Mouse (Mus musculus): ENCODE data around the gene Hddc2. TPM values are rescaled to one million over a fixed set of nuclear protein-coding genes. Genes with fewer than 3 reads are reported as not detected.
A peak's percentile ranks its signal among the peaks of the same experiment; 100 is the strongest.

Gene Hddc2
- polyA plus RNA-seq, 1 experiment from 2014 or later: 9.5 TPM

DNA sequence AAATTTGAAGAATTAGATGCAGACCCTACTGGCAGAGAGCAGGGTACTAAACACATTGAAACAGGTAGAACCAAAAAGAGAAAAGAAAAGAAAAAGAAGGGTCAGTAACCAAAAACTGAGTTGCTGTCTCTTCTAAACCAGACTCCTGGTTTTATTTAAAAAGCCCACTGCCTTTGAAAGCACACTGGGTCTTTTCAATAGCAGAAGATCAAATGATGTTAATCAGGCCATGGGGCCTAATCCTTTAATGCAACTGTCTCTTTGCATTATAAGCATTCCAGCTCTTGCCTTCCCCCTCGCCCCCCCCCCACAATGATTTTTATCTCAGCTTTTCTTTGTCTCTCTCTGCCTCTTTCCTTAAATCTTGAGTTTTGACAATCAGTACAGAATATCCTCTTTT lies 16.7 kb upstream of the Hddc2 start:
- 33% methylated on average over 1 of the region's 1 CpGs for WGBS (ENCODE audit: insufficient replicate concordance)
- H3K4me3 ChIP-seq (ENCODE audit: low read depth, low read length): no peak overlapping the region
- H3K9ac ChIP-seq (replicated peaks): no peak overlapping the region
- no peaks in the 10 kb centered on the region for H3K9me3 ChIP-seq (ENCODE audit: low read length)
- H3K4me2 ChIP-seq (ENCODE audit: low read depth, low read length): no peak overlapping the region
- ATAC-seq (no peak), DNase-seq (no peak)
- no peaks in the 10 kb centered on the region for H3K27me3 ChIP-seq (ENCODE audit: insufficient read depth, low read length)
- no peaks in the 10 kb centered on the region for H3K36me3 ChIP-seq (replicated peaks; ENCODE audit: insufficient read depth, low read length)
- no peaks in the 10 kb centered on the region for H3K4me1 ChIP-seq (ENCODE audit: insufficient read depth)
- TF ChIP-seq CTCF (IDR thresholded peaks at IDR 0.05; ENCODE audit: low read depth) (no peak), EP300 (IDR thresholded peaks at IDR 0.05; ENCODE audit: low read depth) (no peak)
- no peak overlapping the region for H3K27ac ChIP-seq (ENCODE audit: low read depth)

- DNase-seq (no peak), ATAC-seq (no peak)
- Histone ChIP-seq H3K9ac (replicated peaks) (no peak overlapping the region), H3K4me1 (ENCODE audit: insufficient read depth) (no peaks in the 10 kb centered on the region), H3K27ac (ENCODE audit: low read depth) (no peak overlapping the region), H3K36me3 (replicated peaks; ENCODE audit: insufficient read depth, low read length) (no peaks in the 10 kb centered on the region), H3K27me3 (ENCODE audit: insufficient read depth, low read length) (no peaks in the 10 kb centered on the region), H3K4me2 (ENCODE audit: low read depth, low read length) (no peak overlapping the region), H3K9me3 (ENCODE audit: low read length) (no peaks in the 10 kb centered on the region), H3K4me3 (ENCODE audit: low read depth, low read length) (no peak overlapping the region)
- TF ChIP-seq EP300 (IDR thresholded peaks at IDR 0.05; ENCODE audit: low read depth) (no peak), CTCF (IDR thresholded peaks at IDR 0.05; ENCODE audit: low read depth) (no peak)
- 68% methylated on average over 4 of the region's 4 CpGs for WGBS (ENCODE audit: insufficient replicate concordance)
Measured at GRCm38 (mm10) chr10:31297106-31297505, 16.1 kb upstream of the Hddc2 start.

GRCm38 (mm10) chr10:31298263-31298662 lies 14.9 kb upstream of the Hddc2 start:
- no peaks in the 10 kb centered on the region for H3K4me1 ChIP-seq (ENCODE audit: insufficient read depth)
- H3K4me3 ChIP-seq (ENCODE audit: low read depth, low read length): no peak overlapping the region
- H3K27ac ChIP-seq (ENCODE audit: low read depth): no peak overlapping the region
- H3K4me2 ChIP-seq (ENCODE audit: low read depth, low read length): no peak overlapping the region
- H3K9me3 ChIP-seq (ENCODE audit: low read length): no peaks in the 10 kb centered on the region
- no peaks in the 10 kb centered on the region for H3K27me3 ChIP-seq (ENCODE audit: insufficient read depth, low read length)
- ATAC-seq (no peak), DNase-seq (no peak)
- TF ChIP-seq EP300 (IDR thresholded peaks at IDR 0.05; ENCODE audit: low read depth) (no peak), CTCF (IDR thresholded peaks at IDR 0.05; ENCODE audit: low read depth) (no peak)
- no peak overlapping the region for H3K9ac ChIP-seq (replicated peaks)
- no peaks in the 10 kb centered on the region for H3K36me3 ChIP-seq (replicated peaks; ENCODE audit: insufficient read depth, low read length)
- WGBS (ENCODE audit: insufficient replicate concordance): 49% methylated on average over 2 of the region's 2 CpGs

DNA sequence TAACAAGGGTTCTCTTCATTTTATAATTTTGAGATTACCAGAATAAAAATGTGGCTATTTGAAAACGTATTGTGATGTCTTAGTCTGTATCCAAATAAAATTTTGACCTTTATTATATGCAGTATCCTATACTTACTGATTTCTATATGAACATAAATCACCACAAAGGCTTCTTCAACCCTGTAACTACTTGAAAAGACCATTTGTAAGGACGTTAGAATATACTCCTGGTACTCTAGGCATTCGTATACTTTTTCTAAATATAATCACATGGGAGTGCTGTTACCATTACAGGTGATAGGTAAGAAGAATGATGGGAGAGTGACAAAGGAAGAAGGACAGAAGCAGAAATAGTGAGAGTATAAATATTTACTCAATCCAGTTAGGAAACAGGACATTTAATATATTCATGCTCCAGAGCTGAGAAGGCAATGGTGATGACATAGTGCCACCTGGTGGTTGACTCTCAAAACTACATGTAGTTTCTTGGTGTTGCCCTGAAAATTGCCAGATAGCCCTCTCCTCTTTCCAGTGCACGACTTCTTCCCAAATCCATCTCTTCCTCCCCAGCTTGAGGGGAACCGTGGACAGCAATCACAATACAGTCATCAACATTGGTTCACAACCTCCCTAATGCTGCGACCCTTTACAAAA lies 14.1 kb upstream of the Hddc2 start:
- WGBS (ENCODE audit: insufficient replicate concordance): 46% methylated on average over 6 of the region's 6 CpGs
- Histone ChIP-seq H3K4me1 (ENCODE audit: insufficient read depth) (no peaks in the 10 kb centered on the region), H3K36me3 (replicated peaks; ENCODE audit: insufficient read depth, low read length) (no peaks in the 10 kb centered on the region), H3K27ac (ENCODE audit: low read depth) (no peak overlapping the region), H3K9me3 (ENCODE audit: low read length) (no peaks in the 10 kb centered on the region), H3K4me3 (ENCODE audit: low read depth, low read length) (no peak overlapping the region), H3K4me2 (ENCODE audit: low read depth, low read length) (no peak overlapping the region), H3K27me3 (ENCODE audit: insufficient read depth, low read length) (no peaks in the 10 kb centered on the region), H3K9ac (replicated peaks) (no peak overlapping the region)
- DNase-seq (peak; percentile 50), ATAC-seq (peak; percentile 31; the same call in 1 of the 2 replicates)
- TF ChIP-seq CTCF (IDR thresholded peaks at IDR 0.05; ENCODE audit: low read depth) (peak; percentile 86), EP300 (IDR thresholded peaks at IDR 0.05; ENCODE audit: low read depth) (no peak)

DNA sequence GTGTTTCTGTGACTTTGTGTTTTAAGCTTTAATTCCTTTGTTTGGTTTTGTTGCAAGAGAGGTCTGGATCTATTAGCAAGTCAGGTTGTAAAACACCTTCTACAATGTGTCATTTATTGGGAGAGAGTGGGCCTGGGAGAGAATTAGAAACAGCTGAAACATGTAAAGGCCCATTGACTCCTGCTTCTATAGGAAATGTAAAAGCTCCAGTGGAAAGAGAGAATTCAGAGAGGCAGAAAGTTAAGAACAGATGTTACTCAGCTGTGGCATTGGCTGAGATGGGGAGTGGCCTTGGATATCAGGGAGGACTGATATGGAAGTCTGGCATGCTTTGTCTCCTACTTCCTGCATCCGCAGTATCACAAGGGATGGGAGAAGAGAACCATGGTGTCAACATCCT lies 12.9 kb upstream of the Hddc2 start:
- no peak overlapping the region for H3K4me3 ChIP-seq (ENCODE audit: low read depth, low read length)
- TF ChIP-seq CTCF (IDR thresholded peaks at IDR 0.05; ENCODE audit: low read depth) (no peak), EP300 (IDR thresholded peaks at IDR 0.05; ENCODE audit: low read depth) (no peak)
- no peaks in the 10 kb centered on the region for H3K9me3 ChIP-seq (ENCODE audit: low read length)
- no peaks in the 10 kb centered on the region for H3K27me3 ChIP-seq (ENCODE audit: insufficient read depth, low read length)
- no peak overlapping the region for H3K9ac ChIP-seq (replicated peaks)
- no peaks in the 10 kb centered on the region for H3K4me1 ChIP-seq (ENCODE audit: insufficient read depth)
- 63% methylated on average over 1 of the region's 1 CpGs for WGBS (ENCODE audit: insufficient replicate concordance)
- ATAC-seq (no peak), DNase-seq (no peak)
- H3K4me2 ChIP-seq (ENCODE audit: low read depth, low read length): no peak overlapping the region
- no peak overlapping the region for H3K27ac ChIP-seq (ENCODE audit: low read depth)
- H3K36me3 ChIP-seq (replicated peaks; ENCODE audit: insufficient read depth, low read length): no peaks in the 10 kb centered on the region

- no peak for TF ChIP-seq EP300 (IDR thresholded peaks at IDR 0.05; ENCODE audit: low read depth)
- no peak for TF ChIP-seq CTCF (IDR thresholded peaks at IDR 0.05; ENCODE audit: low read depth)
- 76% methylated on average over 2 of the region's 2 CpGs for WGBS (ENCODE audit: insufficient replicate concordance)
- Histone ChIP-seq H3K9me3 (ENCODE audit: low read length) (no peaks in the 10 kb centered on the region), H3K27ac (ENCODE audit: low read depth) (no peak overlapping the region), H3K4me2 (ENCODE audit: low read depth, low read length) (no peak overlapping the region), H3K4me1 (ENCODE audit: insufficient read depth) (no peaks in the 10 kb centered on the region), H3K4me3 (ENCODE audit: low read depth, low read length) (no peak overlapping the region), H3K9ac (replicated peaks) (no peak overlapping the region), H3K27me3 (ENCODE audit: insufficient read depth, low read length) (no peaks in the 10 kb centered on the region), H3K36me3 (replicated peaks; ENCODE audit: insufficient read depth, low read length) (no peaks in the 10 kb centered on the region)
- no peak for DNase-seq
- no peak for ATAC-seq
Measured at GRCm38 (mm10) chr10:31303446-31303845, 9.7 kb upstream of the Hddc2 start.
